Mouse (Mus musculus) ES-E14 (cell line): ENCODE data around the gene Tmem97.

Experiments used
- CHD2 ChIP-seq: IDR thresholded peaks from 2 replicates; pipeline ENCODE4 v1.6.1; 2014; ENCODE audit warnings: mild to moderate bottlenecking, low read depth, low read length, inconsistent platforms
- MAFK ChIP-seq: IDR thresholded peaks from 2 replicates; pipeline ENCODE4 v1.6.1; 2014; ENCODE audit warnings: mild to moderate bottlenecking, low read depth, low read length, inconsistent platforms; ENCODE audit not compliant: insufficient read depth
- ZC3H11A ChIP-seq: IDR thresholded peaks from 2 replicates; pipeline ENCODE4 v1.6.1; 2012; ENCODE audit warnings: low read depth, mild to moderate bottlenecking, inconsistent platforms, low read length, borderline replicate concordance
- ZNF384 ChIP-seq: IDR thresholded peaks from 2 replicates; pipeline ENCODE4 v1.6.1; 2012; ENCODE audit warnings: low read depth, low read length, inconsistent platforms

DNA sequence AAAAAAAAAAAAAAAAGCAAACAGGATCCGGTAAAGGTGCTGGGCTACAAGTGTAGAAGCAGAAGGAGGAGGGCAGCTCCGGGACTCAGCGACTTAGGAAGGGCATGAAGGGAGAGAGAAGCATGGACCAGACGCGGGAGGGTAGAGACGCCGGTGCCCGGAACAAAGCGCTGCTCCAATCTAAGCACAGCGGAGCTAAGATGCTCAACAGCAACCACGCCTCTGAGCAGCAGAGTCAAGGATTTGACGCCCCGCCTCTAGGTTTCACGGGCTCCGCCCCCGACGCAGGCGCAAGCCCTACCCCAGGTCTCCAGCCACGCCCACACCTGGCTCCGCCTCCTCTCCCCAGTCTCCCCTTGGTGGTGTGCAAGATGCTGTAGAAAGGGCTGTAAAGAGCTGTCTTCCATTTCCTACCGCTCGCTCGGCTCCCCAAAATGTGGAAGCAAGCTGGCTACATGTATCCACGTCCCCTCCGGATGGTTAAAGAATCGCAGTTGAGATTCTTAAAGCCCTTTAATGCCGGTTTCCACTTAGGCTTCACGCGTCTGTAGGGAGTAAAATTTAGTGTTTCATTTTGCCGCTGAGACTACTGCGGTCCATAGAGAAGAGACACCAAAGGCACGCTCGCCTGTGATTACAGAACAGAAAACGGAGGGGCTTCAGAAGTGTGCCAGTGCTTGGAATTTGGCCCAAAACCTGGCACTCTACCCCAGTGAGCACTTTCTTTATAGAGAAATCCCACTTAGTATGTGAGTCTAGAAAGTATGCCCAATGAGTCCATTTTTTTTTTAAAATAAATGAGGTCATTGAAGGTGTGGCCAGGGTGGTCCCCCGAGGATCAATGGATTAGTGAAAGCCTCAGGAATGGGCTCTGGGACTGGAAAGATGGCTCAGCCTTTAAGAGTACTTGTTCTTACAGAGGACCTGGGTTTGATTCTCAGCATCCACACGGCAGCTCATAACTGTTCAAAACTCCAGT lies 52.7 kb downstream of the Tmem97 start, which contains the start of gene Sarm1:
- TF ChIP-seq CHD2 (no peak), ZC3H11A (no peak), MAFK (no peak), ZNF384 (peak; percentile 92)
